Mouse (Mus musculus): ENCODE measurements around the gene Ifit1bl2.

GRCm38 (mm10) chr19:34588959-34589358 is 51.6 kb downstream of the Ifit1bl2 start:
- TF ChIP-seq CTCF (IDR thresholded peaks at IDR 0.05; ENCODE audit: control insufficient read depth, insufficient read depth, low read length) (no peak), POLR2A (IDR thresholded peaks at IDR 0.05; ENCODE audit: borderline replicate concordance, control insufficient read depth, low read depth, low read length) (no peak)
